Mouse (Mus musculus): ENCODE measurements around the gene Pbx3.

Pbx3 gene

GRCm38 (mm10) chr2:34146431-34146830 is 226.5 kb downstream of the Pbx3 start:
- DNase-seq (ENCODE audit: low spot score), result no peak

- no peak for DNase-seq (ENCODE audit: low spot score)
Observed at GRCm38 (mm10) chr2:34139470-34140158, 233.3 kb downstream of the Pbx3 start.

- no peak for DNase-seq (ENCODE audit: low spot score)
Observed at GRCm38 (mm10) chr2:34135316-34135715, 237.6 kb downstream of the Pbx3 start.

- DNase-seq (ENCODE audit: low spot score), result no peak
Observed at GRCm38 (mm10) chr2:34132751-34133150, 240.2 kb downstream of the Pbx3 start.

GRCm38 (mm10) chr2:34129674-34130267 is 243.2 kb downstream of the Pbx3 start:
- DNase-seq (ENCODE audit: low spot score), result no peak

GRCm38 (mm10) chr2:34127871-34128270 is 245.1 kb downstream of the Pbx3 start:
- no peak for DNase-seq (ENCODE audit: low spot score)

- DNase-seq (ENCODE audit: low spot score), result no peak
Observed at GRCm38 (mm10) chr2:34123896-34124295, 249.0 kb downstream of the Pbx3 start.
